Mouse (Mus musculus): ENCODE data around the gene Fam184b. TPM values are rescaled to one million over a fixed set of nuclear protein-coding genes. Genes with fewer than 3 reads are reported as not detected.

Fam184b gene
- polyA plus RNA-seq (2017; shearing (Covaris generic)), result 0.14 TPM

GRCm38 (mm10) chr5:45638806-45639714, at the start of gene Fam184b:
Gene Fam184b, minus strand, starts transcription at chr5:45639614.

GRCm38 (mm10) chr5:45669598-45670279, 30.3 kb upstream of the Fam184b start, which contains the start of gene Ncapg:
Gene Ncapg, plus strand, starts transcription at chr5:45669919.

GRCm38 (mm10) chr5:45519960-45520808, 119.2 kb downstream of the Fam184b start, which contains the start of gene Med28:
Gene Med28, plus strand, starts transcription at chr5:45520229.

GRCm38 (mm10) chr5:45493191-45494092, 146.0 kb downstream of the Fam184b start, which contains the start of gene Lap3:
Gene Lap3, plus strand, starts transcription at chr5:45493374.

Other genes with a start within 250 kb of the Fam184b start
- gene Qdpr, start 189.4 kb downstream of the Fam184b start, polyA plus RNA-seq (2017; shearing (Covaris generic)), result 67.2 TPM
- gene Clrn2, start 185.9 kb downstream of the Fam184b start, polyA plus RNA-seq (2017; shearing (Covaris generic)), result not detected
- gene Lap3, start 146.2 kb downstream of the Fam184b start, polyA plus RNA-seq (2017; shearing (Covaris generic)), result 22.9 TPM
- gene Med28, start 119.4 kb downstream of the Fam184b start, polyA plus RNA-seq (2017; shearing (Covaris generic)), result 200 TPM
- 1.4 TPM for gene Ncapg, start 30.3 kb upstream of the Fam184b start, polyA plus RNA-seq (2017; shearing (Covaris generic))
- 22.5 TPM for gene Lcorl, start 218.0 kb upstream of the Fam184b start, polyA plus RNA-seq (2017; shearing (Covaris generic))

Data from effector memory CD4-positive, alpha-beta T cell, adult 5 months (primary cell).